Mouse (Mus musculus) adrenal gland, adult 2 months (tissue): ENCODE measurements around the gene Lrba. TPM values are rescaled to one million over a fixed set of nuclear protein-coding genes. Genes with fewer than 3 reads are reported as not detected.

ENCODE experiments used
- DNase-seq: peaks from one replicate; pipeline ENCODE4 v3.0.0; 2021
- polyA plus RNA-seq: library from polyadenylated mRNA; depleted of rRNA; stranded (reverse); fragments of >200 nt; gene quantifications from 2 replicates; pipeline ENCODE4 v1.2.3, GENCODE M21; 2012
- total RNA-seq, 2 experiments: library from RNA; stranded (reverse); gene quantifications; 2 replicates each; pipeline ENCODE4 v1.2.3; 2021

The Lrba gene
- total and polyA plus RNA-seq, 3 experiments: 11.0 to 36.4 (median 28.6) TPM

DNA sequence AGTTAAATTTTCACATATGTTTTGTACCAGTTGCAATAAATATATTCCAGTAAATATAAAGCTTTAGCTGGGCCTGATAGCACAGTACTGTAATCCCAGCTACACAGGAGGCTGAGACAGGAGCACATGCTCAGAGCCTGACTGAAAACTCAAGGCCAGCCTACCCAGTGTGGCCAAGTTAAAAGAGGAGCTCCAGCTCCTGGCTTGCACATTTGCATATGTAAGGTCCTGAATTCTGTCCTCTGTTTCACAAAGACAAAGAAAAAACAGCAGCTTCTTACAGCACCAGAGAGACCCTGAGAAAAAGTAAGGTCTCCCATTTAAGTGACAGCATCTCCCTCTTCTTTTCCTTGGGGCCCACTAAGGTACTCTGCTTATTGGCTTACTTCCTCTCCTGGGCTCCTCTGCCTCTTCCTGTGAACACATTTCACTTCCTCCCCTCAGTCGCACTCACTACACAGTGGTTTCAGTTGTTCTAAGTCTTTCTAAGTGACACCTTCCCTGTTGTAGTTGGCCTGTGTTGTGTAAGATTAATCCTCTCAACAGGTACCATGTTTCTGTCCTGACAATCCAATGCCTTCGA lies 453.2 kb downstream of the Lrba start:
- no peak for DNase-seq

DNA sequence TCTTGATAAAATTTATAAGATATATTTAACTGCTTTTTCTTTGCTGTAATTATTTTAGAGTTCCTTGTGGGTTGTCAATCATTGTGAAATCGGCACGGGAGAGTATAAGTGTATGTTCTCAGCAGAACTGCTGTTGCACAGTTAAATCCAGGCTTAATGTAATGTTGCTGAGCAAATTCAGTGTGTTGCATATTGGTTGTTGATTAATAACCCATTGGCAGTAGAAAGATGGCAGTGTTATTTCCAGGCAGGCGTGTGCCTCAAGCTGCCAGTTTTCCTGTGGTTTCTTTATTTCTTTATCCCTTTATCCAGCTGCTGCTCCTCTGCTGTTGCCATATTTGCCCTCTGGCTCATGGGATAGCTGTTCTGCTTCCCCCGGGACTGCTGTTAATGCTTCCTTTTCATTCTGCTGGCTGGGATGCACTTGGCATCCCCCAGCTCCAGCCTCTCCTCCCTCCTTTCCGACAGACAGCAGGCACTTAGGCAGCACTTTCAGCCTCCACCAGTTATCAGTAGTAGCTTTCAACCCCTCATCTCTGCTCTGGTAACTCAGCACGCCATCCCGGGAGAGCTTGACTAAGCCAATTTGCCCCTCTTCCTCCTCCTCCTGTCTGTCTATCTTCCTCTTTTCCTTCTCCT lies 463.2 kb downstream of the Lrba start:
- DNase-seq: no peak

DNA sequence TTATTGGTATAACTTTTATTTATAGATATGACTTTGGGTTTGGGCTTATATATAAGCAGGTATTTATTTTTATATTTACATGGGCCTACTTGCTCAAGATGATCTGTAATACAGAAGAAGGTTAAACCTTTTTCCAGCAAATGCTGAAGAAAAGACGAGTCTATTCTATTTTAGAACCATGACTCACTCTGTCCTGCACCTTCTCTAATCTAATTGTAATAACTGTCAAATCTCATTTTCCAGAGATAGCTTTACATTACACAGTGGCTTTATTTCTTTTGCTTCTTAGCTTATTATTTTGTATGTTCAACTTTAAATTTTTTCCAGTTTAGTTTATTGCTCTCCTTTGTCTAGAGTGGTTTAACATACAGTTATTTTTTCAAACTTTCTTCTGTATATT lies 464.0 kb downstream of the Lrba start:
- no peak for DNase-seq

DNA sequence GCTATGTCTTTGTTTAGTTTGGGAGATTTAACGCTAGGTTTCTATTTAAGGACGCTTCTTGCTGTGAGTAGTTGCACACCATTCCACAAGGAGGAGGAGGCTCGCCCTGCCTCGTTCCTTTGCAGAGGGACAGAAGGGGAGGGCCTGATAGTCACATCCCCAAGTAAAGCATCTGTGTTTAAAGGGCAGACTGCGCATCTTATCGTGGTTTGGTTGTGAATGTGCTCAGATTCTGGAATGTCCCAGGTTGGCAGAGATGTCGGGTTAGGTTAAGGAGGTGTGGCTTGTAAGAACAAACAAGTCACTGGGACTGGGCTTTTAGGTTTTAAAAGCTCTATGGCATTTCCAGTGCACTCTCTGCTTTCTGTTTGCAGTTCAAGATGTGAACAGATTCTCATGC lies 464.8 kb downstream of the Lrba start:
- no peak for DNase-seq

DNA sequence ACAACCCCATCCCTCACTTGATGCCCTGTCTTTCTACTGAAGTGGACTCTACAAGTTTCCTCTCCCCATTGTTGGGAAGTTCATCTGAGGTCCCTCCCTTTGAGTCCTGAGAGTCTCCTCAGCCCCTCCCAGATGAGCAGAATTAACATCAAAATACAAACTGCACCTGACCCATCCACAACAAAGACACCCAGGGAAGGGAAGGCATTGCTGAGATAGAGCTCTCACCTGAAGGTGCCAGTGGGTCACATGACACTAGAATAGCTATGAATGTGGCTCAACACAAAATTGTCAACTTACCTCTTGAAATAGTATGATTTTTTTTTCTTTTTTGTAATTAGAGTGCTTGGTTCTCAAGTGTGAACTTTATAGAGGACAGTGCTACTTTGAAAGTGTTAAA lies 468.3 kb downstream of the Lrba start:
- no peak for DNase-seq

DNA sequence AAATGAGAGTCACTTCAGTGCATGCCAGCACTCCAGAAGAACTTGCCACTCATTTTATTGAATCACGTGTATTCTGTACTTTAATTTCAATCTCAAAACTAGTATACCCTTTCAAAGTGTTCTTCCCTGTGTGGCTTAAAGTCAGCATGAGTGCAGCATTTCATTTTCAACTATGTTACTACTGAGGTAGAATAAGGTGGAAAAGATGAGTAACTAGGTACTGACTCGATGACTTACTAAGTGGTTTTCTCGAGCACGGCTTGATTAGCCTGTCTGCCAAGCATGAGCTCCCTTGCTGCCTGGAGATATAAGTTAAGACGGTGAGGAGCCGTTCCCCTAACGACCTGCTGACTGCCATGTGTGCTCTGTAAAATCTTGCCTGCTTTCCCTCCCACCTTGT lies 469.1 kb downstream of the Lrba start:
- no peak for DNase-seq

DNA sequence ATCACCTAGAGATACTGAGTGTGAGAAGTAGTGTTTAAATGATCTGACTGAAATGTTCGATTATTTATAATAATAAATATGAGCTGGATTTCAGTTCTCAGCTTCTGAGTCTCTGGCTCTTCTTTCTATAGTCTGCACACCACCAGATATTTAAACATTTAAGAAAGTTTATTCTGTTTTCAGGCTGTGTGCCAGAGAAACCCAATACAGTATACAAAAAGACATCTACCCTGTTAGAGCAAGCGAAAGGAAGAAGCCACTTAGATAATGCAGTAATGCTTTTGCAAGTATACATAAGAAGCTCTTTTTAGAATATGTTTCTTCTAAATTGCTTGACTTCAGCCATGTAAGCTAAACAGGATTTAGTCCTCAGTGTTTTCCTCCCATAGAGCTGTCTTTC lies 474.5 kb downstream of the Lrba start:
- DNase-seq: no peak

DNA sequence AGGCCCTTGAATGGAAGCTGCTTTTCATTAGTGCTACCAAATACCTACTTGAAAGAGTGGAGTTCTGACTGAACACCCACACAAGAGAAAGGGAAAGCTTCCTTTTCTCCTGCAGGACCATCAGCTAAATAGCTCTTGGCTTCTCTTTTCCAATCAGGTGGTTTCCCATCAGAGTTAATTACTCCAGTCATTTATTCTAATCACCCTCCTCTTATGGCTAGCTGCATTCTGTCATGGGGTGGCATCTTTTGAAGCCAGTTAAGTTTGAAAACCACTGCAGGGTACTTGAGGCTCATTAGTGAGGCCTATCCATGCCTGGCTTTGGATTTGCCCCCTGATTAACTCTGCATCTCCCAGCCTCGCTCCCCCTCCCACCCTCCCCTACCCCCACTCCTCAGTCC lies 476.7 kb downstream of the Lrba start:
- no peak for DNase-seq

DNA sequence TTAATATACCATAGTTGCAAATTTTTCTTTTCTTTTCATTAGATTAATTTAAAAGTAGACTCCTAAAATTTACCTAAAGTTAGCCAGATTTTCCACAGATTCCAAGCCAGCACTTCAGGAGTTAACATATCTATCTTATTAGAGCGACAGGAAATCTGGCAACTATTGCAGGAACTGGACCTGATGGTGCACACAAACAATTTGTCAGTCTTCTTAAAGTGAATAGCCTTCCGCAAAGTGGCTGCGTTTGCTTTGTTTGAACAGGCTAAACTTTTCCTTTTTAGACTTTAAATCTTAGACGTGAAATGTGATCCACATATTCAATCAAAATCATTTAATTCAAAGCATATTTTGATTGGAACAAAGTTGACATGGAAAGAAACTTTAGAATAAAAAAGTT lies 485.0 kb downstream of the Lrba start:
- no peak for DNase-seq

DNA sequence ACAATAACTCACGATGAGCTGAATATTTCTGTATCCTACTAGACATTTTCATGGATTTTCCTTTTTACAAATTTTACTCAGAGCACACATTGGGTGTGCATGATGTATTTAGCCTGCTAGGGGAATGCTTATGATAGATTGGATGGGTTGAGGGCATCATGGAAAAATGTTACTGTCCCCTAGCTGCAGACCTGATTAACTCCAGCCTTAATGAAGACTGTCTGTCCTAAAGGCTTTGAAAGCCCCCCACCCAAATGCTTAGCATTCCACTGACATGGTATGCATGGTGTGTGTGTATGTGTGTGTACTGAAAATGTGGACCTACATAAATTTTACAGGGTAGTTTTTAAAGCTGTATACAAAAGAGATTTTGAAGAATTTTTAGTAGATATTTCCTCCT lies 487.1 kb downstream of the Lrba start:
- no peak for DNase-seq

DNA sequence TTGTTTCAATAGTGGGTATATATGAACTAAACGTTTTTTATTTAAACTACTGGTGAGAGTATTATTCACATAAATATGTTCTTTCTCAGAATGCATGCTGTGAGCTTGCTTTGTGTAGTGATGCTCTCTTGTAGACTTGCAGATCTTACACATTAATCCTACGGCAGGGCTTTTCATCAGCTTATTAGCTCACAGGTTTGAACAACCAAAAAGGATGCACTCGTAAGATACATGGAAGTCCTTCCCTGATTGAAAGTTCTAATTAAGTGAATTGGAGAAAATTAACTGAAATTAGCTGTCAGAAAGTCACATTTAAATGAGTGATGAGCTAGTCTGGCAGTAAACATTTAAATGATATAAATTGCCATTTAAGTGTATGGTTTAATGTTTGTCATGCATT lies 488.3 kb downstream of the Lrba start:
- no peak for DNase-seq

DNA sequence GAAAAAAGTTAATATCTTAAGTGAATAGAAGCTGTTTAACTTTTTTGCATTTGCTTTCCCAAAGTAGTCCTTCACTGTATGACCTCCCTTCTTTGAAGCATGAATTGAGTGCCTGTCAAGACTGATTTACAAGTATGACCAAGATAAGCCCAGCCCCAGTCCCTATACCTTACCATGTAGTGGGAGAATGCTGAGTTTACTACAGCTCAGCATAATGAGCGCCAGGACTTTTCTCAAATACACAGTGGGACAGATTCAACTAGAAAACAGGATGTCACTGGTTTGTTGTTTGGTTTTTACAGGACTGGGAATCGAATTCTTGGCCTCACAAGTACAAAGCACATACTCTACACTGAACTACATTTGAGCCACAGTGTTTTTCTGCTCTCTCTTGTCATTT lies 490.0 kb downstream of the Lrba start:
- no peak for DNase-seq

DNA sequence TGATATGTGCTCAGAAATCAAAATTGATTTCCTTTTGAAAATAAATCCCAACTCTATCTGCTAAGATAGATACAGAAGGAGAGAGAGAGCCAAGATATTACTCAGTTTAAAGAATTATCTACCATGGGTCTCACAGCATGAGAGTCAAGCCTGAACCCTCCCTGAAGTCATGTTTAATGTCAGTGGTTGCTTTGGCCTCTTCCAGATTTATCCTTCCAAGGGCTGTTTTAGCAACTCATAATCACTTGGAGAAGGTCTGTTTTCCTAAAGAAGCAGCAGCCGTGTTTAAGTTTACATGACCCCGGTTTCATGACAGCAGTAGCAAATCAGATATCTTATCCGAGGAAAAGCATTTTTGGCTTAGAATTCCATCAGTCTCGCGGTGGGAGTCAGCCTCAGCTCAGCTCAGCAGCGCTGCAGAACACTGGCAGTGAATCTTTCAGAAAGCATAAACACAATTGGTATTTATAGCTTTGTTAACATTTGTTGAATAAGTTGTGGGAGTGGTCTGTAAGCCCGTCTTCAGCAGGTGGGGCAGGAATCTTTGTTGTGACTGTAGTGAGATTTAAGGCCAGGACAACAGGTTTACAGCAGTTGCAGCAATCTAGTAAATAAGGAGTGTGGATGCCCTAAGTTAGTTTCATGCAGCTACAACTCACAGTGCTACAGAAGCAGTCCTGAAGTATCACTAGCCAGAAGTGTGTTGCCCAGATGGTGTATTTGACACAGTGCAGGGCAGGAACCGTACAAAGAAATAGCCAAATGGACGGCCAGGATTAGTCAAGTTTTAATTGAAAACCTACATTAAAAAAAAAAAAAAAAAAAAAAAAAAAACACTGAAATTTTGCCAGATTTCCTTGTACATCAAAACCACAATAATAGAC lies 499.2 kb downstream of the Lrba start:
- no peak for DNase-seq

DNA sequence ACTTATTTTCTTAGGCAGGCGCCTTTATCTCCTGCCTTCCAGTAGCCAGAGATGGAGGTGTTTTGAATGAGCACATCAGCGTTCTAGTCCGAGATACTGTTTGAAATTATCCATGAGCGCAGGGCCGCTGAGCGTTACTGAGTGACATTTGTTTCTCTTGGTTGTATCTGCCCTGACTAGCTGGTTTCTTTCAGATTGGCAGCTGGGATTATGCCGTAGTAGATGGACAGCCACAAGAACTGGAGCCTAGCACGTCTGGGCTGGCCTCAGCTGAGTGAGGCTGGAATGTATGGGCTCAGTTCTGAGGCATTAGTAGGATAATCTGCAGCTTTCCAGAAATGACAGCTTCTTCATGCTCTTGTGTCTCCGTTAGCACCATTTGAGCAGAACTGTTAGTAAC lies 500.6 kb downstream of the Lrba start:
- DNase-seq: no peak

DNA sequence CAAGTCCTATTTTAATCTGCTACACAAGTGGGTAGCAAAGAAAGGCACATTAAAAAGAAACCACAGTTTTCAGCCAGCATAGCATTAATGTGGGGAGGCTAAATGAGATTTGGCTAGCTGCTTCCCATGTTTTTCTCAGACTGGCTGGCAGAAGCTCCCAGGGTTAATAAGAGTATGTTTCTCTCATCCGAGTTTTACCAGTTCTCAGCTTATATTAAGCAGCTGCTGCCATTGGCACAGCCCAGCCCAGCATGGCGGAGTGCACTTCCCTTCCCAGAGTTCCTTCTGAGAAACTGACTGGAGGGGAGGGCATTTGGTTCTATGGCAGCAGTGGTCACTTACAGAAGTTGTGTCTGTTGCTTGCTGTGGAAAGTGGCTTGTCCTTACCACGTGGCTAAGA lies 514.4 kb downstream of the Lrba start:
- no peak for DNase-seq

DNA sequence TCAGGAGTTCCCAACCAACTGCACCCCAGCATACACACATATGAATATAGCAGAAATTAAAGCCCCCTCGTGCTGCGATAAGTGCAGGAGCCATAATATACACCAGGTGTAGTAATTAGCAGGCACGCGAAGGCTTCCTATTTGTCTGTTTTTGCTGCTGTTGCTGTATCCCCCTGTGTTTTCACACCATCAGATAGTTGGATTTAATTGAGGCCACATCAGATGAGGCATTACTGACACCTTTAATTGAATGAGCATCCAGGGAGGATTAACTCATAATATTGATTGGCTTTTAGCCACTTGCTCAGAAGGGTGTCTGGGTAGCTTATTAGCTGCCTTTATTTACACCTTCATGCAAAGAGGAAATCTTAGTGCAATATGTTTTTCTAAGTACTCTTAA lies 515.3 kb downstream of the Lrba start:
- DNase-seq: no peak

DNA sequence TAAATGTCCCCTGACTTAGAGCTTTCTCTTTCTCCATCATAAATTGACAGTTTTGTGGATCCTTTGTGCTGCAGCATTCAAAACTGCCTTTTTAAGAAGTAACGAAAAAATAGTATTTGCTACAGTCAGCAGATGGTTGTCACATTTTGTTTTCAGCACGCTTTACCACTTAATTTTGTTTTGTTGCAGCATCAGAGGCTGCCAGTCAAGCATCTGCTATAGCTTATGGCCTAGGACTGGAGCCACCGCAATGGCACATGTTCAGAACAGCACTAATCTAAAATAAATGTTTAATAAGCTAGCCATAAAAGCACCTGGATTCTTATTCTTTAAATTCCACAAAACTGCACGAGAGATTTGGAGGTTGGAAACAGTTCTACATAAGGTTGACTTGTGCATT lies 520.9 kb downstream of the Lrba start:
- no peak for DNase-seq

DNA sequence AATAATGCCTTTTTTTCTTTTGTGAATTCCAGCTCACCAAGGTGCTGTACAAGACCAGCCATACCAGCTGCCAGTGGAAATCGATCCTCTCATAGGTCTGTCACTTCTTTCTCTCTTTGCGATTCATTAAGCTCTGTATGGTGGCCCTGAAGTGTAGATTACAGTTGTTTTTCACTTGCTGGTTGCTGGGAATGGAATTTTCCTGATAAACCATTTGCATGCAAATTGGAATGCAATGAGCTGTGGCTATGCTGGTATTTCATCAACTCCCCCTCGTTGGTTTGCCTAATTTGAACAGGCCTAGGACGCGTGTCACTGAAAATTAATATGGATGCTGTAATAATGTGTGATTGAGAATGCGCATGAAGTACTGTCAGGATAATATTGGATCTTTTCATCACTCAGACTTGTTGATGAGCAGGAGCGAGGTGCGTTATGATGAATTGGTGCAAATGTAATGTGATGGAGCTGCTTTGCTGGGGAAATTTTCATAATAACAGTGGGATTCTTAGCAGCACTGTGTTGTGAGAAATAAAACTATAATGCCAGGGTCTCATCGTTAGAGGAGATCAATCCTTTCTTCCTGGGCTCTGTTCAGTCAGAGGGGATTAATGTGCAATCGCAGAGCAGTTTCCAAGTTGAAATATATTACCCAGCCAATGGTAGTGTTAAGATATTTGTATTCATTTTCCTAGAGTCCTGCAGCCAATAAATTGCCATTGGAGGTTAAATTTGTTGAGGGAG lies 521.5 kb downstream of the Lrba start:
- DNase-seq: no peak

DNA sequence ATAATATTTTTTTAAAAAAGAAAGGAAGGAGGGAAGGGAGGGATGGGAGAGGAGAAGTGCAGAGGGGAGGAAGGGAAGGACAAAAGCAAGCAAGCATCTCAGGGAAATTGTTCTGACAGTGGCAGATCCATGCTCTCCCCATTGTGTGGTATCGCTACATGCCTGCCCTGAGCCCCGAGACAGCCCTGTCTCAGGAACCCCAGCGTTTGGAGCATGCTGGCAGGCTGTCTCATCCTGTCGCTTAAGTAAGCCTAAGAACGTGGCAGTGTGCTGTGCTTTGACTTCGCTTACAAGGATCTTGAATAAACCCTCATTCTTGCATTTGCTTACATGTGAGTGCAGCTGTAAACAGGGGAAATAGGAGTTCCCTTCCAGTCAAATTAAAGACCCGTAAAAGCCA lies 526.2 kb downstream of the Lrba start:
- no peak for DNase-seq

DNA sequence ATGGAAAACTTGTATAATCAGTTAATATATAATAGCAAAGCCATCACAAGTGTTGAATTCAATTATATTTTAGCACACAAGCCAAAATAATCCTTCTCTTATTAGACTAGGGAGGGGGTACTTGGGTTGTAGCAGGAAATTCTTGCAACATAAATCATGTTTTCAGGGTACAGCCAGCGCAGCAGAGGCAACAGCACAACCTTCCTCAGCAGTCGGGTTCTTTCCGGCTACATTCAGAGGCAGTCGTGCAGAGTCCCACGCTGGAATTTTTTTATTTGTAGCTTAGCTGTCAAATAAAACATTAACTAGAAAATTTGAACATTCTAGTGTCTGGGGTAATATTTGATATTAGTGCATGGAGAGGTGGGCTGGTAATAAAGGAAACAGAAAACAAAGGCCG lies 529.7 kb downstream of the Lrba start:
- no peak for DNase-seq

DNA sequence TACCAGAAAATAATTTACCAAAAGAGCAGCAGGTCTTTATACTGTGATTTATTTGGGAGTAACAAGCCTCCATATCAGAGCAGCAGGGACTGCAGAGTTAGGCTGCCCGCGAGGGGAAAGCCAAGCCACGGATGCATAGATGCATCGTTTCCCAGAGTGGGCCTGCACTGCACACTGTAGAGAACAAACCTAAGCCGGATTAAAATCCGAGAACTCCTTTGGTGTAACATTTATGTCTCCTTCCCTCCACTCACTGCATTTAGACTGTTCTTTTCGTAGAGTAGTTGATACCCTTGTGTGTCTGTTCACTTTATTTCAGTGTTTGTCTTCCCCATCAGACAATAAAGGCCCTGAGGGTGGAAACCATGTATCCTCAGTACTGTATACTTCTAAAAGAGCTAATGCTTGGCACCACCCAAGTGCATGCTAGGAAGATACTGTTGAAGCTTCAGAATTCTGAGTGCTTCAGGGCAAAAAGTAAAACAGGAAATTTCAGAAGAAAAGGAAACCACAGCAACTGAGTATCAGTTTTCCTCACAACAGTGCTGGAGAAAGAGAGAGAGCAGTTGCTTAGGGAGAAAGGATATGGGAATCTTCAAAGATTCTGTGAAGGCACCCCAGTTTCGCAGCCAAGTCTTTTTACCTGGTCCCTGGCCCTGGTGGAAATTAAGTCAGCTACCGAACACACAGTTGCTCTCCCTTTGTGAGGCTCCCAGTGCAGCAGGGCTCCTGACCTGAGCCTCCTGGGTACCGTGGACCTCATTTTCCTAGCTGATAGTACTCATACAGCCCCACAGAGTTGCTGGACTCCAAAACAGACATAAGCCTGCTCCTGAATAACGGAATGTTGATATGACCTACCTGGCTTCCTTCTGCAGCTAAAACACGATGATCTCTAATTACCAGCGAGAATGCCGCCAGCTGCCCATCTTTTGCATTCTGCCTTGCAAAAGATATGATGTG lies 530.4 kb downstream of the Lrba start:
- no peak for DNase-seq

DNA sequence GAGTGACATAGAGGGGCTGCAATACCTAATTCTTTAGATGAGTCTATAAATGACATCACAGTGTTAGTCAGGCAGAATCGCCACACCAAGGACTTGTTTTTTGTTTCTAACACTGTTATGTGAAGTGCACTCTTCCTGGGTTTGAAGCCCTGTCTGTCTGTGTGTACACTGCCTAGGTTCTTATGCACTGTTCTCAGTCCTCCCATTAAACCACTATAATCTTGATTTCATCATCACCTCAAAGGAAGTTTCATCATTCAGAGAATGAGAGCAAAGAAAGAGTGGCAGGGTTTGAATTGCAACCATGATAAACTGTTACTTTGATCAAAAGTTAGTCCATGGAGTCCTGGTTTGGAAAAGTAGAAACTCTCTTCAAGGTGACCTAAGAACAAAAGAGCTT lies 532.1 kb downstream of the Lrba start:
- DNase-seq: no peak
